Mouse (Mus musculus) limb, embryonic 13.5 days (tissue): ENCODE measurements around the gene Arid3b. TPM values are rescaled to one million over a fixed set of nuclear protein-coding genes. Genes with fewer than 3 reads are reported as not detected.
A peak's percentile ranks its signal among the peaks of the same experiment; 100 is the strongest.

Source experiments
- ATAC-seq: fragments of 200-750 bp; cut with Nextera tagmentation; 2 replicates; pipeline ENCODE4 v1.8.0; 2017; ENCODE audit warnings: low read depth, moderate number of reproducible peaks, moderate TSS enrichment; ENCODE audit not compliant: low FRiP score
- H3K27ac ChIP-seq: fragments of 300-500 bp; sonication (generic); 2 replicates; pipeline ENCODE4 v1.5.1; 2015; ENCODE audit warnings: inconsistent platforms, mild to moderate bottlenecking, moderate library complexity
- H3K27me3 ChIP-seq: fragments of 300-500 bp; sonication (generic); 2 replicates; pipeline ENCODE4 v1.6.1; 2015; ENCODE audit warnings: mild to moderate bottlenecking, inconsistent platforms
- H3K36me3 ChIP-seq: fragments of 300-500 bp; sonication (generic); 2 replicates; pipeline ENCODE4 v1.6.1; 2015; ENCODE audit warnings: inconsistent platforms, mild to moderate bottlenecking, moderate library complexity
- H3K4me1 ChIP-seq: fragments of 300-500 bp; sonication (generic); 2 replicates; pipeline ENCODE4 v1.6.1; 2015; ENCODE audit warnings: inconsistent platforms
- H3K4me2 ChIP-seq: fragments of 300-500 bp; sonication (generic); replicated peaks from 2 replicates; pipeline ENCODE4 v1.6.1; 2015; ENCODE audit warnings: inconsistent platforms, mild to moderate bottlenecking, moderate library complexity
- H3K4me3 ChIP-seq: fragments of 300-500 bp; sonication (generic); 2 replicates; pipeline ENCODE4 v1.5.1; 2015; ENCODE audit warnings: moderate library complexity, mild to moderate bottlenecking, inconsistent platforms
- H3K9ac ChIP-seq: fragments of 300-500 bp; sonication (generic); 2 replicates; pipeline ENCODE4 v1.6.1; 2015; ENCODE audit warnings: mild to moderate bottlenecking, inconsistent platforms
- H3K9me3 ChIP-seq: fragments of 300-500 bp; sonication (generic); 2 replicates; pipeline ENCODE4 v1.6.1; 2016; ENCODE audit warnings: inconsistent platforms
- WGBS: fragments of 180-500 bp; shearing (Covaris S2); methylation state at CpG from one replicate; pipeline ENCODE4 v1.1.7; 2015; 5-methylcytosine and 5-hydroxymethylcytosine counted together
- polyA plus RNA-seq: library from polyadenylated mRNA; unstranded; fragments of >200 nt; fragmentation: Nextera tagmentation; extraction: Ambion mirVana; gene quantifications from 2 replicates; pipeline ENCODE4 v1.2.1, GENCODE M21; 2015

Arid3b gene
- polyA plus RNA-seq, 1 experiment from 2014 or later: 7.3 TPM

- no peak overlapping the region for H3K4me2 ChIP-seq
- no peak overlapping the region for H3K27ac ChIP-seq
- no peak for ATAC-seq
- no peak overlapping the region for H3K4me3 ChIP-seq
- H3K4me1 ChIP-seq: peaks cover 52% of the 10 kb centered on the region
- no peaks in the 10 kb centered on the region for H3K36me3 ChIP-seq
- no peaks in the 10 kb centered on the region for H3K9me3 ChIP-seq
- 72% methylated on average over 10 of the region's 10 CpGs for WGBS
- H3K27me3 ChIP-seq: 0 out of 2 replicates have a peak, but pooled peaks cover 4% of the 10 kb centered on the region
- H3K9ac ChIP-seq: no peak overlapping the region
Observed at GRCm38 (mm10) chr9:57805087-57805737, 31.4 kb downstream of the Arid3b start.

- no peak overlapping the region for H3K9ac ChIP-seq
- ATAC-seq: no peak
- 0 out of 2 replicates have a peak, but pooled peaks cover 4% of the 10 kb centered on the region for H3K27me3 ChIP-seq
- no peak overlapping the region for H3K4me2 ChIP-seq
- H3K4me1 ChIP-seq: peaks cover 47% of the 10 kb centered on the region
- 9% methylated on average over 4 of the region's 4 CpGs for WGBS
- H3K9me3 ChIP-seq: no peaks in the 10 kb centered on the region
- no peaks in the 10 kb centered on the region for H3K36me3 ChIP-seq
- no peak overlapping the region for H3K4me3 ChIP-seq
- no peak overlapping the region for H3K27ac ChIP-seq
Observed at GRCm38 (mm10) chr9:57803839-57804238, 32.8 kb downstream of the Arid3b start.

DNA sequence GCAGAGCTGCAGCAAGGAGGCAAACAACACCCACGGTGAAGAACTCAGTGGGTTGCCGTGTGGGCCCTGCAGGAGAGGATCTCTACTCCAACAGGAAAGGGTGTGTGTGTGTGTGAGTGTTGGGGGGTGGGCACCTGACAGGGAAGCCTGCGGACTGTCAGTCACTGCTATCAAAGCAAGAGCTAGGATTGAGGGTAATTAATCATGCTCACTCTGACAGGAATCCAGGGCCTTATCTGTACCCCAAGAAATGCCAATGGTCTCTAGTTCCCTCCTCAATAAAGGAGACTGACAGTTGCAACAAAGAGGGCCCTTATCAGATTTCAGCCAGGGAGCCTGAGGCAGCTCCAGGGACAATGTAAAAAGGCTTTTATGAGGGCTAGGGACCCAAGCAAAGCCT is 33.5 kb downstream of the Arid3b start:
- Histone ChIP-seq H3K4me3 (no peak overlapping the region), H3K4me1 (peaks cover 47% of the 10 kb centered on the region), H3K27me3 (0 out of 2 replicates have a peak, but pooled peaks cover 4% of the 10 kb centered on the region), H3K9me3 (no peaks in the 10 kb centered on the region), H3K9ac (no peak overlapping the region), H3K36me3 (peaks cover under 1% of the 10 kb centered on the region; the same call in 1 of the 2 replicates), H3K4me2 (no peak overlapping the region), H3K27ac (no peak overlapping the region)
- no peak for ATAC-seq
- 28% methylated on average over 3 of the region's 3 CpGs for WGBS

DNA sequence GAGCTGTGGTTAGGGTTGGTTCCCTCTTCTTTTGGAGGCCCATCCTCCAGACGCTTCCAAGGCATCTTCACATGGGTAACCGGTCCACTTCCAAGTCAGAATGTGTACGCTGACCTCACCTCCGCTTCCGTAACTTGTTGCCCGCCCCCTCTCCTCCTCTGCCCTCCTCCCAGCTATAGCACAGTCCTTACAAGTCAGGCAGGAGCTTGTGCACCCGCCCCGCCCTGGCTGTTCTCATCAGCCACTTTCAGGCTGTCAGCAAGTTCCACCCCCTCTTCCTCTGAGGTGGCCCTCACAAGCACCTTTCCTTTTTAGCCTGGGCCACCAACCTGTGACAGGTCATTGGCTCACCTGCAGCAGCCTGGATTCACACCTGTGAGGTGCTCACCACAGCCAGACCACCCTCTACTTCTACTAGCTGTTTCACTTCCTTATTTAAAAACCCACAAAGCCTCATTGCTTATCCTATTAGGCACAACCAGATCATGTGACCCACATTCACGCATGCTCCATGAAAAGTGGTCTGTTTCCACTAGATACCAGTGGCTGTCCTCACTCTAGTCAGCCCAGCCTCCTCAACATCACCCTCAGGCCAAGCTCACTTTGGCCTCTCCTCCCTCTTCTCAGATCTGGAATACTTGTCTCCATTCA is 36.1 kb downstream of the Arid3b start:
- Histone ChIP-seq H3K4me3 (no peak overlapping the region), H3K27me3 (0 out of 2 replicates have a peak, but pooled peaks cover 4% of the 10 kb centered on the region), H3K36me3 (peaks cover 26% of the 10 kb centered on the region), H3K4me2 (no peak overlapping the region), H3K9me3 (no peaks in the 10 kb centered on the region), H3K4me1 (peaks cover 24% of the 10 kb centered on the region), H3K27ac (no peak overlapping the region), H3K9ac (no peak overlapping the region)
- 78% methylated on average over 9 of the region's 9 CpGs for WGBS
- ATAC-seq: no peak

DNA sequence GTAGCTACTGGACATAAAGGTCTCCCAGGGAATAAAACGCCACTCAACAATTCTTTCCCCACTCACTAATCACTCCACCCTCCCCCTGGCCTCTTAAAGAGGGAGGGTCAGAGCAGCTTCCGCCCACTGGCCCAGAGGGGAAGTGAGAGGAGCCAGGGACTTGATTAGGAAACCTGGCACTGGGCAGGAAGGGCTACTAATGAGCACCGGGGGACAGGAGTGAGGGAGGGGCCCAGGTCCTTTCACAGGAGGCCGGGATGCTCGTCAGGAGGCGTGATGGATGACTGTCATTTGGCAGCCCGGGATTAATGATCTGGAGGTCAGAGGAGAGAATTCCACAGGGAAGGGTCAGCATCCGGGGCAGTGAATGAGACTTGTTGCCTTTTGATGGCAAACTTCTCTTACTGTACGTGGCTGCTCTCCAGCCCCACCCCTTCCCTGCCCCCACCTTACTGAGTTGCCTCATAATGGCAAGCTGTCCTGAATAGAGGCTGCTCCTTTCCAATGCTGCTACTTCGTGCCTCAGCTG is 37.8 kb downstream of the Arid3b start:
- Histone ChIP-seq H3K27me3 (no peaks in the 10 kb centered on the region), H3K4me1 (peaks cover 23% of the 10 kb centered on the region), H3K27ac (no peak overlapping the region), H3K9me3 (no peaks in the 10 kb centered on the region), H3K4me3 (no peak overlapping the region), H3K4me2 (0 out of 2 replicates have a peak overlapping the region, but pooled peaks have one; percentile 14), H3K9ac (peak overlapping the region; percentile 48), H3K36me3 (peaks cover 35% of the 10 kb centered on the region)
- WGBS: 12% methylated on average over 10 of the region's 10 CpGs
- no peak for ATAC-seq

- Histone ChIP-seq H3K4me2 (no peak overlapping the region), H3K9me3 (no peaks in the 10 kb centered on the region), H3K4me3 (no peak overlapping the region), H3K9ac (no peak overlapping the region), H3K27me3 (no peaks in the 10 kb centered on the region), H3K27ac (no peak overlapping the region), H3K4me1 (peaks cover 13% of the 10 kb centered on the region), H3K36me3 (peaks cover 48% of the 10 kb centered on the region)
- no peak for ATAC-seq
- WGBS: 91% methylated on average over 8 of the region's 8 CpGs
Observed at GRCm38 (mm10) chr9:57797456-57797855, 39.1 kb downstream of the Arid3b start.

- Histone ChIP-seq H3K36me3 (peaks cover 39% of the 10 kb centered on the region), H3K4me2 (no peak overlapping the region), H3K9me3 (no peaks in the 10 kb centered on the region), H3K4me1 (no peaks in the 10 kb centered on the region), H3K27me3 (no peaks in the 10 kb centered on the region), H3K9ac (no peak overlapping the region), H3K4me3 (no peak overlapping the region), H3K27ac (no peak overlapping the region)
- 75% methylated on average over 3 of the region's 3 CpGs for WGBS
- ATAC-seq: no peak
Observed at GRCm38 (mm10) chr9:57789733-57790132, 46.9 kb downstream of the Arid3b start.

- ATAC-seq: no peak
- Histone ChIP-seq H3K27ac (no peak overlapping the region), H3K9ac (no peak overlapping the region), H3K9me3 (0 out of 2 replicates have a peak, but pooled peaks cover 3% of the 10 kb centered on the region), H3K4me3 (no peak overlapping the region), H3K27me3 (no peaks in the 10 kb centered on the region), H3K4me2 (no peak overlapping the region), H3K36me3 (no peaks in the 10 kb centered on the region), H3K4me1 (no peaks in the 10 kb centered on the region)
- 88% methylated on average over 3 of the region's 3 CpGs for WGBS
Observed at GRCm38 (mm10) chr9:57782656-57783055, 53.9 kb downstream of the Arid3b start.

DNA sequence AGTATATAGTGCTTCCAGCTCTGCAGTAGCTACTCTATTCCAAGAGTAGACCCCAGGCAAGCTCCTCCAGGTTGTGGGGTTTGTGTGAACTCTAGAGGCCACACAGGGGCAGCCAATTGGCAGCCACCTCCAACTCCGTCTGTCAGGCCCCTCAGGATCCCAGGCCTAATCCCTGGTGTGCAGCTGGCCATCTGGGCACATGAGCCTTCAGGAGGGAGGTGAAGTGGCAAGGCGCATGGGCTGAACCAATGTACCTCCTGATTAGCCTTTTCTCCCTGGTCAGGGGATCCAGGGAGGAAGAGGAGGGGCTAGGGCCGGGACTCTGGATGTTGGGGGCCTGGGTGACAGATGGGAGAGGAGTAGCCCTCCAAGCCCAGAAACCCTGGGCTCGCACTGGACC is 60.9 kb downstream of the Arid3b start:
- H3K9me3 ChIP-seq: 0 out of 2 replicates have a peak, but pooled peaks cover 3% of the 10 kb centered on the region
- no peak for ATAC-seq
- H3K4me1 ChIP-seq: no peaks in the 10 kb centered on the region
- no peak overlapping the region for H3K4me2 ChIP-seq
- no peaks in the 10 kb centered on the region for H3K27me3 ChIP-seq
- no peak overlapping the region for H3K27ac ChIP-seq
- WGBS: 52% methylated on average over 4 of the region's 4 CpGs
- no peaks in the 10 kb centered on the region for H3K36me3 ChIP-seq
- H3K9ac ChIP-seq: no peak overlapping the region
- no peak overlapping the region for H3K4me3 ChIP-seq

DNA sequence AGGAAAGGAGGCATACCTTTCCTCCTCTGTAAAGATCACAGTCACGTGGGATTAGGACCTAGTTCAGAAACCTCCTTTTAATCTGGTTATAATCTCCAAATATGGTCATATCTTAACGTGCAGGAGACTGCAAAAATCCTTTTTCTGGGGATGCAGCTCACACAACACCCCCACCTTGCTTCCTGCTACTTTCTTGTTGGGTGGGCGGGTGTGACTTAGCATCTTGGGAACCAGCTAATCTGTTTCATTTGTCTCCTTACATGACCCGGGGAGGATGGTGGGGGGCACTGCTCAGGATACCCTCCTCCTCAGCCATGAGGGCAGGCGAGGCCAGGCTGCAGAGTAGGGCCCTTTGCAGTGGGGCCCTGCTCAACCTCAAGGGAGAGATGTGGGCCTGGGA is 61.6 kb downstream of the Arid3b start:
- Histone ChIP-seq H3K9ac (no peak overlapping the region; the same call in 1 of the 2 replicates), H3K4me1 (no peaks in the 10 kb centered on the region), H3K27ac (no peak overlapping the region), H3K9me3 (0 out of 2 replicates have a peak, but pooled peaks cover 3% of the 10 kb centered on the region), H3K36me3 (no peaks in the 10 kb centered on the region), H3K4me3 (no peak overlapping the region), H3K27me3 (no peaks in the 10 kb centered on the region), H3K4me2 (no peak overlapping the region)
- 64% methylated on average over 5 of the region's 5 CpGs for WGBS
- no peak for ATAC-seq

GRCm38 (mm10) chr9:57774168-57774567 is 62.4 kb downstream of the Arid3b start:
- H3K27me3 ChIP-seq: no peaks in the 10 kb centered on the region
- H3K4me1 ChIP-seq: no peaks in the 10 kb centered on the region
- 10% methylated on average over 1 of the region's 1 CpGs for WGBS
- 0 out of 2 replicates have a peak, but pooled peaks cover 3% of the 10 kb centered on the region for H3K9me3 ChIP-seq
- no peak overlapping the region for H3K4me3 ChIP-seq
- no peak for ATAC-seq
- H3K4me2 ChIP-seq: no peak overlapping the region
- no peaks in the 10 kb centered on the region for H3K36me3 ChIP-seq
- no peak overlapping the region for H3K9ac ChIP-seq
- no peak overlapping the region for H3K27ac ChIP-seq

DNA sequence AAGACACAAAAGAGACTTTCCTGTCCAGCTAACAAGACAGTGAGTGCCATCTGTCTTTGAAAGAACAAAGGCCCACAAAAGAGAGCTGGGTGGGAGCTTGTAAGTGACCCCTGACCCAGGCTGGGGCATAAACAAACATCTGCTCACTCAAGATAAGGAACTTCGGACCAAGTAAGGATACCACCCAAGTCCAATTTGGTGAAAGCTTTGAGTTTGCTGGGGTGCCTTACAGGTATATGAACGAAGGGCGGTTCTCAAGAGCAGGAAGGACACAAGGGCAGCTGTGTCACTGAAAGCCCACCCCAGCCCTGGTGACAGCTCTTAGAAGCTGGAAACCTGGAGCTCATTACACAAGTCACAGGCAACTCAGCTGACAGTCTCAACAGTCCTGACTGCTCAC is 62.8 kb downstream of the Arid3b start:
- no peak overlapping the region for H3K27ac ChIP-seq
- H3K27me3 ChIP-seq: no peaks in the 10 kb centered on the region
- H3K9ac ChIP-seq: no peak overlapping the region
- ATAC-seq: no peak
- WGBS: 64% methylated on average over 3 of the region's 3 CpGs
- no peak overlapping the region for H3K4me2 ChIP-seq
- no peaks in the 10 kb centered on the region for H3K4me1 ChIP-seq
- H3K9me3 ChIP-seq: 0 out of 2 replicates have a peak, but pooled peaks cover 3% of the 10 kb centered on the region
- H3K36me3 ChIP-seq: no peaks in the 10 kb centered on the region
- H3K4me3 ChIP-seq: no peak overlapping the region
